22 mouse cellular contexts compared by ENCODE assay signal in genomic region chr13:23729706-23730105, GRCm38 (mm10). TPM values are rescaled to one million over a fixed set of nuclear protein-coding genes. Genes with fewer than 3 reads are reported as not detected.
DNase-seq lines count a peak whose midpoint lies in the region; ATAC-seq and TF ChIP-seq lines count a peak whose summit lies in the region.
"Had no signal": no experiment of that assay in that cellular context is flagged by ENCODE, and none has a peak within 500 bp of the region (broad histone marks: within the 10 kb centered on the region; RNA-seq: fewer than 3 reads in every experiment).

No protein-coding gene starts in this region.

- TF ChIP-seq CTCF in spleen, adult 2 months (IDR thresholded peaks at IDR 0.05; ENCODE audit: extremely low read depth, insufficient read depth, insufficient read length, insufficient replicate concordance): no peak
- TF ChIP-seq CTCF in liver, postnatal 0 days (IDR thresholded peaks at IDR 0.05; ENCODE audit: low read depth): no peak

- no peak overlapping the region for H3K4me2 ChIP-seq in forebrain, embryonic 14.5 days (ENCODE audit: low read length)
- no peak overlapping the region for H3K4me2 ChIP-seq in limb, embryonic 11.5 days (ENCODE audit: low read depth, severe bottlenecking)
- no peak overlapping the region for H3K4me2 ChIP-seq in liver, postnatal 0 days (ENCODE audit: low read depth, low read length)
- H3K4me2 ChIP-seq: limb, embryonic 12.5 days; midbrain, embryonic 15.5 days; neural tube, embryonic 12.5 days; stomach, embryonic 15.5 days had no signal

- no peak overlapping the region for H3K9ac ChIP-seq in forebrain, embryonic 14.5 days (ENCODE audit: low read length)
- no peak overlapping the region for H3K9ac ChIP-seq in limb, embryonic 11.5 days (ENCODE audit: low read length)
- no peak overlapping the region for H3K9ac ChIP-seq in liver, postnatal 0 days (replicated peaks)
- H3K9ac ChIP-seq: forebrain, postnatal 0 days; heart, embryonic 13.5 days; limb, embryonic 12.5 days; midbrain, embryonic 15.5 days; neural tube, embryonic 12.5 days; stomach, embryonic 15.5 days had no signal

- no peaks in the 10 kb centered on the region for H3K9me3 ChIP-seq in forebrain, embryonic 10.5 days
- H3K9me3 ChIP-seq in forebrain, embryonic 14.5 days (replicated peaks; ENCODE audit: control insufficient read depth, low read length): no peaks in the 10 kb centered on the region
- no peaks in the 10 kb centered on the region for H3K9me3 ChIP-seq in limb, embryonic 11.5 days (ENCODE audit: control insufficient read depth, low read length)
- no peaks in the 10 kb centered on the region for H3K9me3 ChIP-seq in limb, embryonic 10.5 days (replicated peaks)
- no peaks in the 10 kb centered on the region for H3K9me3 ChIP-seq in liver, postnatal 0 days (ENCODE audit: low read length)
- H3K9me3 ChIP-seq: heart, embryonic 13.5 days; limb, embryonic 12.5 days; midbrain, embryonic 15.5 days; neural tube, embryonic 12.5 days; stomach, embryonic 15.5 days had no signal

- TF ChIP-seq POLR2A in spleen, adult 2 months (IDR thresholded peaks at IDR 0.05; ENCODE audit: low read depth, low read length): no peak

- TF ChIP-seq EP300 in liver, postnatal 0 days (IDR thresholded peaks at IDR 0.05; ENCODE audit: low read depth): no peak

- DNase-seq in forebrain, embryonic 10.5 days (ENCODE audit: extremely low spot score, low spot score): peak; percentile 10
- DNase-seq in forebrain, embryonic 14.5 days (ENCODE audit: low spot score): no peak
- DNase-seq in limb, embryonic 11.5 days (ENCODE audit: low spot score): peak; percentile 19
- DNase-seq in limb, embryonic 10.5 days (ENCODE audit: low spot score): no peak
- DNase-seq in spleen, adult 2 months (ENCODE audit: low read depth in 1 of 2, low spot score in 2 of 2): no peak
- DNase-seq in spleen, adult 12 weeks (ENCODE audit: low spot score): no peak
- DNase-seq in liver, postnatal 0 days: peak; percentile 13
- no peak for DNase-seq in lung, postnatal 36 days
- DNase-seq: adrenal gland, postnatal 36 days; cerebellum, adult 2 months; cerebellum, postnatal 14 days; forebrain, postnatal 0 days; gastrocnemius, postnatal 25 days; heart, postnatal 10 days had no signal

- H3K27ac ChIP-seq in forebrain, embryonic 10.5 days: no peak overlapping the region
- H3K27ac ChIP-seq in forebrain, embryonic 14.5 days (ENCODE audit: low read depth, low read length): no peak overlapping the region
- no peak overlapping the region for H3K27ac ChIP-seq in limb, embryonic 11.5 days (replicated peaks; ENCODE audit: low read depth, low read length)
- no peak overlapping the region for H3K27ac ChIP-seq in limb, embryonic 10.5 days
- H3K27ac ChIP-seq in spleen, adult 2 months (ENCODE audit: insufficient read depth, low read length): peak overlapping the region; percentile 20; the same call in 1 of the 2 replicates
- peak overlapping the region; percentile 39; the same call in 1 of the 2 replicates for H3K27ac ChIP-seq in liver, postnatal 0 days (ENCODE audit: low read depth)
- H3K27ac ChIP-seq: heart, embryonic 13.5 days; hindbrain, postnatal 0 days; kidney, postnatal 0 days; limb, embryonic 12.5 days; midbrain, embryonic 15.5 days; neural tube, embryonic 12.5 days had no signal

- H3K4me3 ChIP-seq in forebrain, embryonic 10.5 days: no peak overlapping the region
- no peak overlapping the region for H3K4me3 ChIP-seq in forebrain, embryonic 14.5 days (ENCODE audit: low read depth, low read length)
- no peak overlapping the region for H3K4me3 ChIP-seq in limb, embryonic 11.5 days (ENCODE audit: low read depth, low read length)
- H3K4me3 ChIP-seq in limb, embryonic 10.5 days: no peak overlapping the region
- no peak overlapping the region for H3K4me3 ChIP-seq in spleen, adult 2 months (ENCODE audit: extremely low read depth, insufficient read depth, insufficient read length)
- no peak overlapping the region for H3K4me3 ChIP-seq in liver, postnatal 0 days (ENCODE audit: low read depth, low read length)
- H3K4me3 ChIP-seq: heart, embryonic 13.5 days; limb, embryonic 12.5 days; midbrain, embryonic 15.5 days; neural tube, embryonic 12.5 days; stomach, embryonic 15.5 days had no signal

- no peaks in the 10 kb centered on the region for H3K27me3 ChIP-seq in forebrain, embryonic 10.5 days (ENCODE audit: poor library complexity, severe bottlenecking)
- no peaks in the 10 kb centered on the region for H3K27me3 ChIP-seq in forebrain, embryonic 14.5 days (replicated peaks; ENCODE audit: control insufficient read depth, insufficient read depth, low read length)
- H3K27me3 ChIP-seq in limb, embryonic 11.5 days (ENCODE audit: control insufficient read depth, insufficient read depth, low read length): no peaks in the 10 kb centered on the region
- H3K27me3 ChIP-seq in limb, embryonic 10.5 days (ENCODE audit: low read depth, poor library complexity, severe bottlenecking): no peaks in the 10 kb centered on the region
- H3K27me3 ChIP-seq in spleen, adult 2 months (ENCODE audit: control insufficient read depth, insufficient read depth, low read length): no peaks in the 10 kb centered on the region
- no peaks in the 10 kb centered on the region for H3K27me3 ChIP-seq in liver, postnatal 0 days (ENCODE audit: insufficient read depth, low read length)
- H3K27me3 ChIP-seq: CH12.LX; heart, embryonic 13.5 days; limb, embryonic 12.5 days; midbrain, embryonic 15.5 days; neural tube, embryonic 12.5 days; stomach, embryonic 15.5 days had no signal

- peaks cover 4% of the 10 kb centered on the region for H3K4me1 ChIP-seq in forebrain, embryonic 10.5 days
- H3K4me1 ChIP-seq in forebrain, embryonic 14.5 days (ENCODE audit: control insufficient read depth, insufficient read depth, low read length): no peaks in the 10 kb centered on the region
- H3K4me1 ChIP-seq in limb, embryonic 11.5 days (ENCODE audit: control insufficient read depth, insufficient read depth, low read length): no peaks in the 10 kb centered on the region
- H3K4me1 ChIP-seq in limb, embryonic 10.5 days: peaks cover 5% of the 10 kb centered on the region; the same call in 1 of the 2 replicates
- no peaks in the 10 kb centered on the region; the same call in 1 of the 2 replicates for H3K4me1 ChIP-seq in spleen, adult 2 months (ENCODE audit: control insufficient read depth, insufficient read depth, insufficient read length)
- peaks cover 15% of the 10 kb centered on the region for H3K4me1 ChIP-seq in liver, postnatal 0 days (ENCODE audit: insufficient read depth)
- H3K4me1 ChIP-seq: limb, embryonic 12.5 days; midbrain, embryonic 15.5 days; neural tube, embryonic 12.5 days; stomach, embryonic 15.5 days had no signal

- no peak for ATAC-seq in forebrain, embryonic 14.5 days
- ATAC-seq in limb, embryonic 11.5 days (ENCODE audit: insufficient number of reproducible peaks, low FRiP score, low TSS enrichment, low read depth): no peak
- ATAC-seq in liver, postnatal 0 days: no peak
- ATAC-seq: forebrain, postnatal 0 days; hindbrain, postnatal 0 days; midbrain, embryonic 15.5 days had no signal

- no peaks in the 10 kb centered on the region for H3K36me3 ChIP-seq in forebrain, embryonic 10.5 days (replicated peaks)
- no peaks in the 10 kb centered on the region for H3K36me3 ChIP-seq in forebrain, embryonic 14.5 days (ENCODE audit: control insufficient read depth, insufficient read depth, low read length)
- H3K36me3 ChIP-seq in limb, embryonic 11.5 days (ENCODE audit: control insufficient read depth, insufficient read depth, low read length): no peaks in the 10 kb centered on the region
- H3K36me3 ChIP-seq in limb, embryonic 10.5 days: no peaks in the 10 kb centered on the region
- H3K36me3 ChIP-seq in spleen, adult 2 months (ENCODE audit: control insufficient read depth, insufficient read depth, low read length): no peaks in the 10 kb centered on the region
- H3K36me3 ChIP-seq in liver, postnatal 0 days (replicated peaks; ENCODE audit: insufficient read depth, low read length): no peaks in the 10 kb centered on the region
- H3K36me3 ChIP-seq: heart, embryonic 13.5 days; limb, embryonic 12.5 days; midbrain, embryonic 15.5 days; neural tube, embryonic 12.5 days; stomach, embryonic 15.5 days had no signal

- 92% methylated on average over 5 of the region's 5 CpGs for WGBS in forebrain, embryonic 10.5 days
- WGBS in forebrain, embryonic 14.5 days: 91% methylated on average over 5 of the region's 5 CpGs
- WGBS in limb, embryonic 11.5 days: 89% methylated on average over 5 of the region's 5 CpGs
- WGBS in limb, embryonic 10.5 days: 97% methylated on average over 5 of the region's 5 CpGs
- 96% methylated on average over 5 of the region's 5 CpGs for WGBS in spleen, adult 2 months
- WGBS in liver, postnatal 0 days (ENCODE audit: insufficient replicate concordance): 84% methylated on average over 5 of the region's 5 CpGs

RNA-seq across cellular contexts. Expression of gene Hist1h1c, which starts 8.9 kb away (rescaled TPM):
- polyA plus RNA-seq in forebrain, embryonic 10.5 days (2016; fragmentation: Nextera tagmentation; extraction: Ambion mirVana): 9.4 and 10.7 TPM in 2 replicates
- 16.9 and 25.2 TPM in 2 replicates for polyA plus RNA-seq in forebrain, embryonic 14.5 days (2014; fragmentation: Nextera tagmentation; extraction: Ambion mirVana)
- 15.4 and 16.6 TPM in 2 replicates for polyA plus RNA-seq in limb, embryonic 11.5 days (2014; fragmentation: Nextera tagmentation; extraction: Ambion mirVana)
- 8.6 and 11.8 TPM in 2 replicates for polyA plus RNA-seq in limb, embryonic 10.5 days (2016; fragmentation: Nextera tagmentation; extraction: Ambion mirVana)
- polyA plus RNA-seq in spleen, adult 2 months (2012; rRNA removed): 20.9 and 25.5 TPM in 2 replicates
- polyA plus RNA-seq in liver, postnatal 0 days (2015; fragmentation: Nextera tagmentation; extraction: Ambion mirVana): 69.6 and 74.1 TPM in 2 replicates

RNA-seq across cellular contexts. Expression of gene Hist1h3c, which starts 15.7 kb away (rescaled TPM):
- 7.7 and 9.0 TPM in 2 replicates for polyA plus RNA-seq in forebrain, embryonic 10.5 days (2016; fragmentation: Nextera tagmentation; extraction: Ambion mirVana)
- 2.4 and 5.9 TPM in 2 replicates for polyA plus RNA-seq in forebrain, embryonic 14.5 days (2014; fragmentation: Nextera tagmentation; extraction: Ambion mirVana)
- 13.3 and 14.0 TPM in 2 replicates for polyA plus RNA-seq in limb, embryonic 11.5 days (2014; fragmentation: Nextera tagmentation; extraction: Ambion mirVana)
- 9.6 TPM in 2 replicates for polyA plus RNA-seq in limb, embryonic 10.5 days (2016; fragmentation: Nextera tagmentation; extraction: Ambion mirVana)
- polyA plus RNA-seq in spleen, adult 2 months (2012; rRNA removed): 35.9 and 50.3 TPM in 2 replicates
- 2.8 and 3.5 TPM in 2 replicates for polyA plus RNA-seq in liver, postnatal 0 days (2015; fragmentation: Nextera tagmentation; extraction: Ambion mirVana)

RNA-seq across cellular contexts. Expression of gene Hist1h2bb, which starts 16.8 kb away (rescaled TPM):
- 2.3 and 2.7 TPM in 2 replicates for polyA plus RNA-seq in forebrain, embryonic 10.5 days (2016; fragmentation: Nextera tagmentation; extraction: Ambion mirVana)
- polyA plus RNA-seq in forebrain, embryonic 14.5 days (2014; fragmentation: Nextera tagmentation; extraction: Ambion mirVana): 1.3 and 1.5 TPM in 2 replicates
- 1.7 and 3.4 TPM in 2 replicates for polyA plus RNA-seq in limb, embryonic 11.5 days (2014; fragmentation: Nextera tagmentation; extraction: Ambion mirVana)
- polyA plus RNA-seq in limb, embryonic 10.5 days (2016; fragmentation: Nextera tagmentation; extraction: Ambion mirVana): 3.5 and 3.7 TPM in 2 replicates
- polyA plus RNA-seq in spleen, adult 2 months (2012; rRNA removed): 23.7 and 32.9 TPM in 2 replicates
- polyA plus RNA-seq in liver, postnatal 0 days (2015; fragmentation: Nextera tagmentation; extraction: Ambion mirVana): 1.6 and 2.7 TPM in 2 replicates
- polyA plus RNA-seq: forebrain, postnatal 0 days had no signal

RNA-seq across cellular contexts. Expression of gene Hfe, which starts 19.1 kb away (rescaled TPM):
- polyA plus RNA-seq in forebrain, embryonic 10.5 days (2016; fragmentation: Nextera tagmentation; extraction: Ambion mirVana): 1.3 and 1.5 TPM in 2 replicates
- polyA plus RNA-seq in forebrain, embryonic 14.5 days (2014; fragmentation: Nextera tagmentation; extraction: Ambion mirVana): 3.5 and 4.7 TPM in 2 replicates
- 2.1 and 3.7 TPM in 2 replicates for polyA plus RNA-seq in limb, embryonic 11.5 days (2014; fragmentation: Nextera tagmentation; extraction: Ambion mirVana)
- 1.6 and 2.0 TPM in 2 replicates for polyA plus RNA-seq in limb, embryonic 10.5 days (2016; fragmentation: Nextera tagmentation; extraction: Ambion mirVana)
- polyA plus RNA-seq in spleen, adult 2 months (2012; rRNA removed): 20.7 and 26.1 TPM in 2 replicates
- polyA plus RNA-seq in liver, postnatal 0 days (2015; fragmentation: Nextera tagmentation; extraction: Ambion mirVana): 24.0 and 25.1 TPM in 2 replicates

RNA-seq across cellular contexts. Expression of gene Hist1h2ab, which starts 21.2 kb away (rescaled TPM):
- polyA plus RNA-seq in forebrain, embryonic 10.5 days (2016; fragmentation: Nextera tagmentation; extraction: Ambion mirVana): 49.5 and 50.4 TPM in 2 replicates
- 27.8 and 49.2 TPM in 2 replicates for polyA plus RNA-seq in forebrain, embryonic 14.5 days (2014; fragmentation: Nextera tagmentation; extraction: Ambion mirVana)
- 63.8 and 65.5 TPM in 2 replicates for polyA plus RNA-seq in limb, embryonic 11.5 days (2014; fragmentation: Nextera tagmentation; extraction: Ambion mirVana)
- polyA plus RNA-seq in limb, embryonic 10.5 days (2016; fragmentation: Nextera tagmentation; extraction: Ambion mirVana): 55.9 and 60.6 TPM in 2 replicates
- 28.4 and 40.3 TPM in 2 replicates for polyA plus RNA-seq in spleen, adult 2 months (2012; rRNA removed)
- polyA plus RNA-seq in liver, postnatal 0 days (2015; fragmentation: Nextera tagmentation; extraction: Ambion mirVana): 46.5 and 47.4 TPM in 2 replicates
- polyA plus RNA-seq: cerebellum, adult 2 months had no signal

Comparison
In these comparisons a context has a peak if more than half of its experiments do, and no peak if none do; other contexts are left out.
1. DNase-seq: peak in forebrain, embryonic 10.5 days (single experiment), limb, embryonic 11.5 days (single experiment) and liver, postnatal 0 days (single experiment); none in forebrain, embryonic 14.5 days (single experiment), limb, embryonic 10.5 days (single experiment), spleen, adult 2 months (0 of 2), spleen, adult 12 weeks (single experiment) and lung, postnatal 36 days (single experiment).
2. H3K27ac ChIP-seq: peak in spleen, adult 2 months (single experiment) and liver, postnatal 0 days (single experiment); none in forebrain, embryonic 10.5 days (single experiment), forebrain, embryonic 14.5 days (single experiment), limb, embryonic 11.5 days (single experiment) and limb, embryonic 10.5 days (single experiment).